Mouse (Mus musculus): ENCODE measurements at regions not wholly inside any gene's neighbourhood (a gene's known extent, or its start where the extent isn't known, plus 50 kb on each side); places are given as distances from the start of the nearest gene placed in this dataset.

DNA sequence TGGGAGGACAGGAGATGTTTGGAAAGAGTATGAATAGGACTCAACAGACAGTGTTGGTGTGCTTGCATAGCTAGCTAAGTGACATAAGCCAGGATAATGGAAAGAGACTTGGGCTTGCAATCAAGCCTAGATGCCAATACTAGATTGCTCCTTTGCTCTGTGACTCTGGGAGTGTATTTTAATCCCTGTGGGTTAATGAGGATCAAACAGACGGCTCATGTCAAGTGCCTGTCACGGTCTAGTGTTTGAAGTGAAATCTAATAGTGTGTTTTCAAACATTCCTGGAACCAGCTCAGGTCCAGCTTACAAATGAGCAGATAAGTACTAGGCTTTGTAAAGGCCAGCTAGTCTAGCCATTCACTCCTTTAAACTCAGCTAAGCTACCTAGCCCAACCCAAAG is 64.1 kb upstream of the Ranbp3l start:
- DNase-seq = no peak

- no peak for DNase-seq
Measured at GRCm38 (mm10) chr15:8897487-8898158, 70.1 kb upstream of the Ranbp3l start.

DNA sequence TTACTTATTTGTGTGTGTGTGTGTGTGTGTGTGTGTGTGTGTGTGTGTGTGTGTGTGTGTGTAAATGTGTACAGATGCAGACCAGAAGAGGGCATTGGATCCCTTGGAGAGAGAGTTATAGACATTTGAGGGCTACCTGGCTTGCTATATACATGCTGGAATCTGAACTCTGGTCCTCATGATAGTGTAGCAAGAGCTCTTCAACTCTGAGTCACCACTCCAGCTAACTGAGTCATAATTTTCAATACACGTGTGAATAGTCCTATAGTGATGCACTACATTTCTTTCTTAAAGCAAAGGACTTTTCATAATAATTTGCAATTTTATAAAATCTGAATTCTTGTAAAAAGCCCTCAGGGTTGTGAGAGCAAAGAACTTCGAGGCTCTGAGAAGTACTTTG is 70.9 kb upstream of the Ranbp3l start:
- DNase-seq = no peak

GRCm38 (mm10) chr15:8896391-8896790 is 71.4 kb upstream of the Ranbp3l start:
- no peak for DNase-seq

DNA sequence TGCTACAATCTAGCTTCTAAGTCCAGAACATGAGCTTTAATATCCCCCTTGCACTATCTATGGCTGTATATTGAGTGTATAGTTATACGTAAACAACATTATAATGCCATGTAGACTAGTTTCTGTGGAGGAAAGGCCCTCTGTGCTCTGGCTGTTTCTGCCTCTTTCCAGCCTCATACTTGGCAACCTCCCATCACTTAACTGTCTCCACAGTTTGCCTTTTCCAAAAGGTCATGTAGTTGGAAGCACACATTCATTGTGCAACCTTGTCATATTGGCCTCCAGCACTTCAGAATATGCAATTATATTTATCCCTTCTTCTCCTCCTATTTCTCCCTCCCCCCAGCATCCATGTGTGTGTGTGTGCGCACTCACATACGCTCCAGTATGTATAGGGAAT is 82.2 kb upstream of the Ranbp3l start:
- DNase-seq = no peak

- peak; percentile 12 for DNase-seq
Measured at GRCm38 (mm10) chr15:8884608-8885467, 82.9 kb upstream of the Ranbp3l start.

DNA sequence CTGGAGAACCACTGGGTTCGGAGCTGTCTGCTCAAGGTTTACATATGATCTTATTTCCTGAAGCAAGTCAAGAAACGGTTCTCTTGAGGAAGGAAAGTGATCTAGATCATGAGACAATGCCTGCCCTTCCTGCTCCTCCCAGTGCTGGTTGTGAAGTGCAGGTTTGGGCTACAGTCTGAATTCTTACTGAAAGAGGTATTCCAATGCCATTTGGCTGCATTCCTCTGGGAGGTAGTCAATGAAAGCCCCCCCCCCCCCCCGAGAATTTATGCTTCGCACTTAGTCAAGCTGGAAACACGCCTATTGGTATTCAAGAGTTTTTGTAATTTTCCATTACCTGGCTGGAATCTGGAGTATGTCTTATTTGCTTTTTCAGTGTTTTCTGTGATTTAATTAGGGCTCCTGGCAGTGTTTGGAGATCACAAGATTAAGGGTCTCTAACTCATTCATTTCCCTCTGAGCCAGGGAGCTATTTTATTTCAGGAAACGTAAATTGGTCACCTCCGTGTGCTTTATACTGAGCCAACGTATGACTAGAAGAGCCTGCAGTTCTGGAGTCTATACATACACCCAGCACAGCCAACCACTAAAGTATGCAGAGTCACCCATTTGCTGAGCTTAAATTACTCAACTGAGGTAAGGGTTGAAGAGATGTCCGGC is 84.7 kb upstream of the Ranbp3l start:
- no peak for DNase-seq

- no peak for DNase-seq
Measured at GRCm38 (mm10) chr15:8874884-8875493, 92.8 kb upstream of the Ranbp3l start.

DNA sequence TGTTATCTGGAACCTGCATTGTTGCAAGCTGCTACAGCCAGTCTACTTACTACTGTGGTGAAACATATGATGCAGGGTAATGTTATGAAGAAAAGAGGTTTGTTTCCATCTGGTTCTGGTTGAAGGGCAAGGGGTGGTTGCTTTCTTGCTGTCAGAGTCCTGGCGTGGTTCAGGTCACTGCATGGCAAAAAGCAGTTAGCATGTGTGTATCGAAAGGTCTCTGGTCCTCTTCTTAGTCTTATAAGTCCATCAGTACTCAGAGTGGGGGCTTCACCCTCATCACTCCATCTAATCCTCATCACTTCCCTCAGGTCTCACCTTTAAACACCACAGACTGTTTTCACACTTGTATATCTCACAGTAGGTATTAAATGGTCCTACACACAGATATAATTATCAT is 99.7 kb upstream of the Ranbp3l start:
- DNase-seq = no peak

GRCm38 (mm10) chr15:8867160-8867891 is 100.4 kb upstream of the Ranbp3l start:
- DNase-seq = no peak

DNA sequence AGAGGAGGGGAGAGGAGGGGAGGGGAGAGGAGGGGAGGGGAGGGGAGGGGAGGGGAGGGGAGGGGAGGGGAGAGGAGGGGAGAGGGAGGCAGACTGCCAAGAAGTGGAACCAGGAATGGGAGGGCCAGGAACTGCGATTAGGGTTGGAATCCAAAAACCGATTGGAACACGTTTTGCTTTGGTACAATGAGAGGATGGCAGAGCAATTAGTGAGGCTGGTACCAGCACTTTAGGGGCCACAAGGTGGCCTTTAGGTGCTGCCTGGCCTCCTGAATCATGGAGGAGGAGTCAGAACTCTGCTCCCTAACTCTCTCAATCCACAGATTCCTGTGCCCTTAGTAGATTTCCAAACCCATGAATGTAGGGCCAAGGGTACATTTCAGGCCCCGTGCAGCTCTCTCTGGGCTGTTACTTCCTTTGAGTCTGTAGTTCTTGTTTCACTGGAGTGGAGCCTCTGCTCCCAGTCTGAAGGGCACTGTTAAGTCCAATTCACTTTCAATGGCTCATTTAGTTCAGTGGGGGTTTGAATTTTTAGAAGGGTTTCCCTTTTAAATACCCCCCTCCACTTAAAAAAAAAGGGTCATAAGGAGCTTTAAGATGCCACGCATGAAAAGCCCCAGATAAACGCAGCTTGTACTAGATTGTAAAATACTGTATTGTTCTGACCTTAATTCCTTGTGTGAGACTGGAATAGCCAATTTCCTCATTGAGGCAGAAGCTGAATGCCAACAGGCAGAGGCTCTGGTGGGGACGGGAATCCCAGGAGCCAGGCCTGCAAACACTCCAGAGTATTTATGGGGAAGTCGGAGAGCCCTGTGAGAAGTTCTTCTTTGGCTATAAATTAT is 102.4 kb upstream of the Ranbp3l start:
- no peak for DNase-seq

- no peak for DNase-seq
Measured at GRCm38 (mm10) chr15:8856419-8857084, 111.2 kb upstream of the Ranbp3l start.

DNA sequence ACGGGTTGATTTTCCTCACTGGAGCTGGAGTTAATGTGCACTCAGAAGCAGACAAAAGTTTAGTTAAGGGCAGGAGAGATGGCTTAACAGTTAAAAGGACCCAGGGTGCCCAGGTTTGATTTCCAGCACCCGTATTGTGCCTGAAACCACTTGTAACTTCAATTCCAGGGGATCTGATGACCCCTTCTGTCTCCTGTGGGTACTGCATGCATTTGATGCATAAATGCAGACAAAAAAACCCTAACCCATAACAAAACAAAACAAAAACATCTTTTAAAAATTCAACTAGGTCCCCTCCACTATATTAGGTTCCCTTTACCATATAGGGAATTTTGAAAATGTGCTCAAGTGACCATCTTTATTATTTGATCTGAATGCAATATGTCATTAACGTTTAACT is 112.2 kb upstream of the Ranbp3l start:
- DNase-seq = no peak

DNA sequence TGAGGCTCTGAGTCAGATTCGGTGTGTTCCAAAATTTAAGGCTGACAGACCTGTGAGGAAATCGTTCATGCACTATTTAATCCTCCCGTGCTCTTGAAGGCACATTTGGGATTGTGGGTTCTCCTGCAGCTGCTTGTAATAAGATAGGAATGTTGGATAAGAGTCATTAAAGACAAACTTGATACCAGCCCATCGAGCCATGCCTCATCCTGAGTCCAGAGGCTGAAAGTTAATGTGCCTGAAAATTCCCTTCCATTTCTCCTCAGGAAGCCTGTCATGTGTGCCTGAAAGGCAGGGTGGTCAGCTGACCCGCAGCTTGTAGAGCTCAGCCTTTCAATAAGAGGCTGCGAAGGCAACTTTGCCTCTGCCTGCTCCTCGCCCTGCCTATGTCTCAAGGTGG is 113.4 kb upstream of the Ranbp3l start:
- DNase-seq = no peak

DNA sequence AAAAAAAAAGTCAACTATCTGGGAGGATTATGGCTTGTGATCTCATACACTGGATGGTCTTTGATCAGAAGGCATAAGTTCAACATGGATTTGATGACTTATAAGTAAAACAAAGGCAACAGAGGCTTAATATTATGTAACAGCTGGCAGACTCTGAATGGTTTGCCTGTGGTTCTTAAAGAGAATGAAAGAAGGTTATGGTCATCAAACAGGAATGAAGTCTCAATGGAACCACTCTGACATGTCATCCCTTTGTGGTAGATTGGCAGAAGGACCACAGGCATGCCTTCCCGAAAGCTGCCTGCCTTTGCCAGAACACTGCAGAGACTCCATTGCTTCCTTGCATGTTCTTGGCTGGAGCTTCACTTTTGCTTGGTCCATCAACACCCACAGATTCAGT is 116.8 kb upstream of the Ranbp3l start:
- DNase-seq = no peak

GRCm38 (mm10) chr15:8849413-8849812 is 118.3 kb upstream of the Ranbp3l start:
- no peak for DNase-seq

DNA sequence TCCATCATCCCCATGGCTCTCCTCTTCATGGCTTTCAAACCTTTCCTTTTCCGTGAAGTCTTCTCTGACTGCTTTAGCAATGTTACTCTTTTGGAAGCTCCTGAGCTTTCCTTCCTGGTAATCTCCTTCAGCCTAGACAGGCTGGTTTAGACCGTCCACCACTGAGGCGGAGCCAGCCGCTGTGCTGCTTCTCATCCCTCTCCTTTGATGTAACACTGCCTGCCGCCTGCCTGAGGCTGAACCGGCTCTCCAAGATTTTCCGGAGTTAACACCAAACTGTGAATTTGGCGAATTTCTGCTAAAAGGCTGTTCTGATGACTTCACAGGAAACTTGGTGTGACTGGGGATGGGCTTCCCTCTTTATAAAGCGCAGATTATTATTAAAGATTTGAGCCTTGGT is 125.6 kb upstream of the Ranbp3l start:
- DNase-seq = no peak

- DNase-seq = no peak
Measured at GRCm38 (mm10) chr15:8839462-8839861, 128.3 kb upstream of the Ranbp3l start.

- no peak for DNase-seq
Measured at GRCm38 (mm10) chr15:8834151-8834550, 123.6 kb upstream of the Slc1a3 start.

- no peak for DNase-seq
Measured at GRCm38 (mm10) chr15:8832970-8833369, 122.4 kb upstream of the Slc1a3 start.
